Mouse (Mus musculus) forebrain, embryonic 10.5 days (tissue): ENCODE measurements at regions not wholly inside any gene's neighbourhood (a gene's known extent, or its start where the extent isn't known, plus 50 kb on each side); places are given as distances from the start of the nearest gene placed in this dataset.

ENCODE experiments used
- DNase-seq: peaks from one replicate; pipeline ENCODE4 v3.0.0-alpha.2; 2017; ENCODE audit warnings: low spot score; ENCODE audit errors: extremely low spot score
- H3K27ac ChIP-seq: fragments of 300-500 bp; sonication (generic); 2 replicates; pipeline ENCODE4 v1.5.1; 2016; ENCODE audit warnings: mild to moderate bottlenecking
- H3K27me3 ChIP-seq: fragments of 300-500 bp; sonication (generic); 2 replicates; pipeline ENCODE4 v1.6.1; 2016; ENCODE audit warnings: mild to moderate bottlenecking; ENCODE audit not compliant: poor library complexity, severe bottlenecking
- H3K36me3 ChIP-seq: fragments of 300-500 bp; sonication (generic); replicated peaks from 2 replicates; pipeline ENCODE4 v1.6.1; 2016; ENCODE audit warnings: mild to moderate bottlenecking, moderate library complexity
- H3K4me1 ChIP-seq: fragments of 300-500 bp; sonication (generic); 2 replicates; pipeline ENCODE4 v1.6.1; 2016
- H3K4me3 ChIP-seq: fragments of 300-500 bp; sonication (generic); 2 replicates; pipeline ENCODE4 v1.5.1; 2016; ENCODE audit warnings: mild to moderate bottlenecking, moderate library complexity
- H3K9me3 ChIP-seq: fragments of 300-500 bp; sonication (generic); 2 replicates; pipeline ENCODE4 v1.6.1; 2016; ENCODE audit warnings: mild to moderate bottlenecking, moderate library complexity
- WGBS: fragments of 180-500 bp; shearing (Covaris S2); methylation state at CpG from one replicate; pipeline ENCODE4 v1.1.7; 2016; 5-methylcytosine and 5-hydroxymethylcytosine counted together

DNA sequence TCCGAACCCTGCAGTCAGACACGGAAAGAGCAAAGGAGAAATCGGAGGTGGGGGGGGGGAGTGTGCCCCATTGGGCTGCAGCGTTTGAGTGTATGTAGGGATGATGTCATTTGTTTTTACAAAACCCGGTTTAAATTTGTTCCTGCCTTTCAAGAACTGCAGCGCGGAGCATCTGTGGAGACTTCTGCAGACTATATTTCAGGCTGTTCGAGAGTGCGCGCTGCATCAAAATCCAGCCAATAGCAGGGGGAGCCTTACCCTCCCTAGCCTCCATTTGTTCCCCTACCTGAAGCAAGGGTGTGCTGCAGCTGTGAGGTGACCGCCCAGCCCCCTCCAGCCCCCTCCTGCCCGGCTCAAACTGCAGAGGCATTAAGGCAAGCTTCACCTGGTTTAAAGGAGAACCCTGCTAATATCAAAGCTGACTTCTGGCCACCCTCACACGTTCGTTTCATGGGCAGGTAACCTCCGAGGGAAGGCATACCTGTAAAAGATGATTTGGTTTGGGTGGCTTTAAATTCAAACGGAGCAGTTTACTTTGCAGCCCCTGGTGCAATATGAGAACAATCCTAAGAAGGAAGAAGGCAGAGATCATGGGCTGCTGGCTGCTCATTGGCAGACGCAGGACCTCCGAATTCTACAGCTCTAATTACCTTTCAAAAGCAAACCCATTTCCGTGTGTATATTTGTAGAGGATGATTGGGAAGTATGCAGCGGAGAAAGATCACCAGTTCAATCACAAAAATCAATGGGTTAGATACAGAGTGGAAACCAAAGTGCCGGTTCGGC is 193.3 kb upstream of the Klf12 start:
- Histone ChIP-seq H3K27me3 (peaks cover 32% of the 10 kb centered on the region), H3K4me1 (peaks cover 20% of the 10 kb centered on the region), H3K9me3 (no peaks in the 10 kb centered on the region), H3K27ac (peak overlapping the region; percentile 70), H3K36me3 (no peaks in the 10 kb centered on the region), H3K4me3 (peak overlapping the region; percentile 48)
- peak; percentile 30 for DNase-seq
- 12% methylated on average over 22 of the region's 22 CpGs for WGBS

DNA sequence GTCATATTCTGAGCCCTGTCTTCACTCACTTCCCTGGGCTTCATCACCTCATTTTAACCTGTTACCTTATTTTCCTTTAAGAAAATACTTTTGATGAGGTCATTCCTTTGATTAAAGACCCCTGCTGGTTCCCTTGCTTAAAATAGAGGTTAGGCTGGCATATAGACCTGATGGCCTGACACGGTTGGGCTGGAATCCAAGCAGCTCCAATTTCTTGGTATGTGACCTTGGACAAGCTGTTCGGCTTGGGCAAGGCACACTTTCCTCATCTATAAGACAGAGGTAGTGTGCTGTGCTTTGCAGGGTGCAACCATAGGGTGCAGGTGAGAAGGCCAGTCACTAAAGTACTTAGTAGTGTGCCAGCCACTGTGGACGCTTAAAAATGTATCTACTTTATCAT is 183.8 kb upstream of the Klf12 start:
- Histone ChIP-seq H3K36me3 (no peaks in the 10 kb centered on the region), H3K9me3 (no peaks in the 10 kb centered on the region), H3K27me3 (no peaks in the 10 kb centered on the region), H3K4me3 (no peak overlapping the region), H3K27ac (no peak overlapping the region), H3K4me1 (no peaks in the 10 kb centered on the region)
- 89% methylated on average over 3 of the region's 3 CpGs for WGBS
- DNase-seq, result no peak

DNA sequence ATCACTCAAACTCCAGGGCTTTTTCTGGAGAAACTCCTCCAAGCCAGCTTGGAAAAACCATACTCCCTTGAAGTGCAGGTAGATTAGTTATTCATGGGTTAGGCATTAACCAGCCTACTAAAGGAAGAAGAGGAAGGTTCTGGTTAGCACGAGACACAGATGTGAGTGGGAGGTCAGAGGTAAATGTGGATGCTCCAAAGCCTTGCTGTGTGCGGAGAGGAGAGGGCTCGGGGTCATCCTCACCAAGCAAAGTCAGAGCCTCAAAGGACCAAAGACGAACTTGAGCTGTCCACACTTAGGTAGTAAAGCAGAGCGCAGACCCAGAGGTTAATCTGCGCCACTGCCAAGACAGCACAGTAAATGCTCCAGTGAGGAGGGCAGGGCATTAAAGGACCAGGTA is 177.8 kb upstream of the Klf12 start:
- DNase-seq, result no peak
- WGBS, result 86% methylated on average over 6 of the region's 6 CpGs
- Histone ChIP-seq H3K27ac (no peak overlapping the region), H3K4me1 (peaks cover 48% of the 10 kb centered on the region), H3K4me3 (no peak overlapping the region), H3K27me3 (peaks cover 5% of the 10 kb centered on the region; the same call in 1 of the 2 replicates), H3K36me3 (no peaks in the 10 kb centered on the region), H3K9me3 (no peaks in the 10 kb centered on the region)

DNA sequence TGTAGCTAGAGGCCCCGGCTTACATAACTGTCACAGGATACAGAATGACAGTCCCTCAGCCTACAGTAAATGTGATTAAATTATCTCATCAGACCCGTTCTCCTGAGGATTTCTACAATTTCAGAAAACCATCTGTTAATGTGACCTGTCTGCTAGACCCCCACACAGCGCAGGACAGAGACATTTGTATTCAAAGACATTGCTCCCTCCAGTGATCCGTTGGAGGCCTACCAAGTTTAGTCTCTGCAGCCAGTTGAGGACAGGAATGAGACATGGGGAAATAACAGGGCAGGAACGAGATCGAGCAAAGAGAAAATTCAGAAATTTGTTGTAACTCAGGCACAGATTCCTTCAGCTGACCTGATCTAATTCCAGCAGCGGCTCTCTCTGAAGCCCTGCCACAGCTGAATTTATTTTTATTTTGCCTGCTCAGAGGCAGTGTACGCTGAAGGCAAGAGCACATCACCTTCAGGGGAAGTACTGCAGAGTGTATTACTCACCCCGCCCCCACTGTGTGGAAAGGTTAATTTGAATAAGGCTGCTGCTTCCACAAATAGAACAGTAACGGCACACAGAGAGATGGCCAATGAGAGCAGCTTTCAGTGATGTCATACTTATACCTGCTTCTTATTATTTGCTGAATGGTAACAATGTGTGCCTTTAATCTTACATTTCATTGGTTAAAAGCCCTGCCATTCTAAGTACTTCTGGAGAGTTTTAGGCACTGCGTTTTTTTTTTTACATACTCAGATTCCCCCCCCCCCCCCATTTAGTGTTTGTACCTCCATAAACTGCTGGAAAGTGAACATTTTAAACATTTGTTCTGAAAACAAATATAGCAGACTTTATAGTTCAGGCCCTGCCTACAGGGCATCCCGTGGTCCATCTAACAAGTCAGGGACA is 176.9 kb upstream of the Klf12 start:
- Histone ChIP-seq H3K9me3 (no peaks in the 10 kb centered on the region), H3K4me3 (no peak overlapping the region; the same call in 1 of the 2 replicates), H3K4me1 (peaks cover 53% of the 10 kb centered on the region), H3K27ac (peak overlapping the region; percentile 87), H3K27me3 (peaks cover 10% of the 10 kb centered on the region; the same call in 1 of the 2 replicates), H3K36me3 (no peaks in the 10 kb centered on the region)
- DNase-seq, result no peak
- WGBS, result 50% methylated on average over 12 of the region's 12 CpGs

DNA sequence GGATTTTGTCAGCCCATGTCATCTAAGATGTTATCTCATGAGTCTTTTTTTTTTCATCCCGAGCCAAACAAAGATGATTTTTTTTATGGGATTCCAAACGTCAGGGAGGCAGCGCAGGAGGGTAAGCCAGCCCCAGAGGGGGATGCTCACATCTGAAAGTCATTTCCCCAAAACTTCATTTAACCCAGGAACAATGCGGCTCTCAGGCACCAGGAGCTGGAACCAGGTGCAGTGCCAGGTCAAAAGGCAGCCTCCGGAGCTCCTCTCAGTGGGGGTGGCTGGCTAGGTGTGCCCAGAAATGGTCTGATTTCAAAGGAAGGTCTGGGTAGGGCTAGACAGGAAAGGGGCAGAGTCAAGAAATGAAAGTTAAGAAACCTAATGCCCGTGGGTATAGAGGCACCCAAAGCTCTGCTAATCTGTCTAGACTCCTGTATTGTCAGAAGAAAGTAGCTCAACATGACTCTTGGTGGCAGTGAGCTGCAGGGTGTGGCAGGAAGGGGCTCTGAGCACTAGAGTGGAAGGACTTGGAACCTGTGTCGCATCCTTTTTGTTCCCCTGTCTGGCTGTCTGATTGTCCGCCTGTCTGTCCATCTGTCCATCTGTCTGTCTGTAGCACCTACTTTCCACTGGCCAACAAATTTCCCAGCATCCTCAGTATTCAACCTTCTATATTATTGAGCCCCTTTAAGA is 175.3 kb upstream of the Klf12 start:
- 20% methylated on average over 8 of the region's 8 CpGs for WGBS
- H3K4me3 ChIP-seq, result peak overlapping the region; percentile 39
- DNase-seq, result peak; percentile 43

DNA sequence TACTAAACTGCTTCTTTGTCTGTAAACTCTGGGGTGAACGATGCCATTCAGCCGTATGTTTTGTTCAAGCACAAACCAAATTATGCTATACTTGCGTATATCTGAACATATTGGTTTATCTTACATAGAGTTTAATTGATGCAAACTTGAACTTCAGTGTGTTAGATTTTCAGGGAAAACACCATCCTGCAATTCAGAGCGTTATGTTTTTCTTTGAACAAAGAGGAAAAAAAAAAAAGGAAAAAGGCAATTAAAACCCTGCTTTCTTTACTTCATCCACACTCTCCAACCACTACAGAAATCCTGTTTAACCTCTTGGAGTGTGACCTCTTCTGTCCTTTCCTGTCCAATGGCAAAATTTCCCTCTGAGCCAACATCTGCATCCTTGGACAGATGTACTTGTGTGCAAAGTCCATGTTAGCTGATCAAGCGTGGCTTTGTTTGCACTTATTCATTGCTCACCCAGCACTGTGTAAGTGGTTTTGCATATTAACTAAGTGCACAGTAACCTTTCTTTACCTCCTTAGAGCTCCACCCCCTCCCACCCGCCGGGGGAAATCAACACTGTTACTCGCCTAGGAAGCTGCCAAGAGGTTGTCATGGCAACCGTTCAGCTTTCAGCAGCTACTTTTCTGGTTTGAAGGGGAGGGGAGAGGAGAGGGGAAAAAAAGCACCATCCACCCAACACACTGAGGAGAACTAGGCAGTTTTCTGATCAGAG is 174.4 kb upstream of the Klf12 start:
- Histone ChIP-seq H3K4me3 (peak overlapping the region; percentile 39), H3K9me3 (no peaks in the 10 kb centered on the region), H3K27me3 (peaks cover 10% of the 10 kb centered on the region; the same call in 1 of the 2 replicates), H3K4me1 (peaks cover 62% of the 10 kb centered on the region), H3K36me3 (no peaks in the 10 kb centered on the region), H3K27ac (peak overlapping the region; percentile 87)
- WGBS, result 13% methylated on average over 9 of the region's 9 CpGs
- peak; percentile 87 for DNase-seq

More for the DNA sequence above, 175.3 kb upstream of the Klf12 start:
- H3K27ac ChIP-seq, result peak overlapping the region; percentile 87
- H3K9me3 ChIP-seq, result no peaks in the 10 kb centered on the region
- peaks cover 10% of the 10 kb centered on the region; the same call in 1 of the 2 replicates for H3K27me3 ChIP-seq
- H3K4me1 ChIP-seq, result peaks cover 62% of the 10 kb centered on the region
- no peaks in the 10 kb centered on the region for H3K36me3 ChIP-seq

DNA sequence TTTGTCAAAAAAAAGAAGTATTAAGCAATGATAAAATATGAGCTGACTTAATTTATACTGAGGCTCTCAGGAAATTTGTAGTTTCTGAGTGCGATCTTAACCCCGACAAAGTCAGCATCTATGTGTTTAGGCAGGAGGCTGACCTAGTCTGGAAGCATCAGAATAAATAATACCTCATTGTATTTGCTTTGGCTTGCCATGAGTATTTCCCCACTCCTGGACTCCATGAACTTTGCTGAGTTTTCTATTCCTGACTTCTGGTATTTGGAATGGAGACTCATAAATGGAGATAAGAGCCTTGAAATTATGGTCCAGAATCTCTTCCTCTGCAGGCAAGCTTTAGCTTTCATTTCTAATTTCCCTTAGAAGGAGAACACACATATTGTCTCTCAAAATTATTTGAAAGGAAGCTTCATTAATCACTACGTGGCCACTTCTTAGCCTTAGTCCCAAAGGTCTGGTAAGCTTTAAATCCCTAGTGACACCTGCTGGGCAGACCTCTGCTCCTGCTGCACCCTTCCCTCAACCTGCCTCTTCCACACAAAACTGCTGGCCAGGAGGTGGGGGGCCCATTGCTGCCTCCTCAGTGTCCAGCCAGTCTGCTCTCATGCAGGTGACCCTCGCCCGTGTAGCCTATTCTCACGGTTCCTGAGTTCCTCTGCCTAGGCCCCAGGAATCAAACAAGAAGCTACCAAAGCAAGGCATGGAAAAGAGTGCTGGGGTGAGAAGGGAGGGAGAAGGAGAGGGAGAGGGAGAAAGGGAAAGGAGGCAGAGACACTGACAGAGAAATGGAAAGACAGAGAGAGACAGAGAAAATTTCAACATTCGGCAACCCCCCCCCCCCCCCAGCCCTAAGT is 173.6 kb upstream of the Klf12 start:
- Histone ChIP-seq H3K9me3 (no peaks in the 10 kb centered on the region), H3K4me3 (no peak overlapping the region; the same call in 1 of the 2 replicates), H3K27me3 (peaks cover 10% of the 10 kb centered on the region; the same call in 1 of the 2 replicates), H3K27ac (peak overlapping the region; percentile 87), H3K4me1 (peaks cover 62% of the 10 kb centered on the region), H3K36me3 (no peaks in the 10 kb centered on the region)
- peak; percentile 41 for DNase-seq
- WGBS, result 33% methylated on average over 7 of the region's 7 CpGs

DNA sequence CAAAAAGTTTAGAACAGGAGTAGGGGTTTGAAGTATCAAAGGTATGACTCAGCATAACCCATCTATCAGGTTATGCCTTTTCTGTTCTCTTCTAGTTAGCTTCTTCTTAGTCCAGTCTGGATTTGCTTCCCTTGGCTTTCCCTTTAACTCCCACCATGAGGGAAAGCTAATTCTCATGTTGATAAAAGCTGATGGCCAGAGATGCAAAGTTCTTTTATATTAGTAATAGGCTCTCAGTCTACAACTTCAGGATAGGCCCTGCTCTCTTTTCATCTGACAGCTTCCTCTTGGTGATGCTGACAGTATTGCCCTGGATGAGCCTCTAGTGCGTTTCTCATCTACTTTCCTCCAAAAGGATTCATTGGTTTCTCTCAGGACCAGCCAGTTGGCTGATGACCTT is 161.7 kb upstream of the Klf12 start:
- WGBS, result 87% methylated on average over 1 of the region's 1 CpGs
- no peak for DNase-seq
- H3K9me3 ChIP-seq, result no peaks in the 10 kb centered on the region
- H3K27ac ChIP-seq, result no peak overlapping the region
- H3K36me3 ChIP-seq, result no peaks in the 10 kb centered on the region
- no peak overlapping the region for H3K4me3 ChIP-seq
- no peaks in the 10 kb centered on the region for H3K4me1 ChIP-seq
- H3K27me3 ChIP-seq, result 0 out of 2 replicates have a peak, but pooled peaks cover 5% of the 10 kb centered on the region

DNA sequence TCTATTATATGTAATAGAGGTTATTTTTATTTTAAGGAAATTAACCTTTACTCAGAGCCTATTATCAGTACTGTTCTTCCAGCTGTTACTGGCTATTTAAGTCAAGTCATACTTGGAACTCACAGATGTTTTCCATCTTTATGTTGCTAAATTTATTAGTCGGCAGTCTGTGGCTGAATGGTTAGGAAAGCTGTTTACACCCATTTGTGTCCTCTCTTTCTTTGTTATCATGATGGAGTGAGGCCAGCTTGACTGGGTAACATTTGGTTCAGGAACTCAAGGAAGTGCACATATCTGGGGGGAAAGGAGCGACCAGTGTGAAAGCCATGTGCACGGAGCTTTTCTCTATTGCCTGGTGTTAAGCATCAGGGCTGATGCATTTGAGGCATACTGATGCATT is 160.4 kb upstream of the Klf12 start:
- Histone ChIP-seq H3K36me3 (no peaks in the 10 kb centered on the region), H3K27ac (no peak overlapping the region), H3K4me3 (no peak overlapping the region), H3K27me3 (0 out of 2 replicates have a peak, but pooled peaks cover 5% of the 10 kb centered on the region), H3K4me1 (no peaks in the 10 kb centered on the region), H3K9me3 (no peaks in the 10 kb centered on the region)
- WGBS, result 84% methylated on average over 3 of the region's 3 CpGs
- DNase-seq, result no peak

DNA sequence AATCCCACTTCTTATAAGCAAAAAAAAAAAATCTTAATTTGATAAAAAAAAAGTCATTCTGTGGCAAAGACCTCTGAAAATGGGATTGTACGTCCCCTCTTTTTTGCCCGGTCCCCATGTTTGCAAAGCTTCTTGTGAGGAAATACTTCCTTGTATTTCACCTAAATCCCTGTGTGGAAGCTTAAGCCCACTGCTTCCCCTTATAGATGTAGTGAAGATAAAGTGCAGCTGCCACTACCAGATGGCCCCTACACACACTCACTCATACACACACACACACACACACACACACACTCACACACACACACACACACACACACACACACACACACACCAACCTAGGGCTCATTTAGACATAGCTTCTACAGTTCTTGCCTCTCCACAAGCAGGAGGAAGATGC is 159.6 kb upstream of the Klf12 start:
- H3K9me3 ChIP-seq, result no peaks in the 10 kb centered on the region
- no peak overlapping the region for H3K27ac ChIP-seq
- no peak for DNase-seq
- WGBS, result 85% methylated on average over 2 of the region's 2 CpGs
- no peaks in the 10 kb centered on the region for H3K36me3 ChIP-seq
- no peak overlapping the region for H3K4me3 ChIP-seq
- H3K4me1 ChIP-seq, result no peaks in the 10 kb centered on the region
- H3K27me3 ChIP-seq, result 0 out of 2 replicates have a peak, but pooled peaks cover 5% of the 10 kb centered on the region

DNA sequence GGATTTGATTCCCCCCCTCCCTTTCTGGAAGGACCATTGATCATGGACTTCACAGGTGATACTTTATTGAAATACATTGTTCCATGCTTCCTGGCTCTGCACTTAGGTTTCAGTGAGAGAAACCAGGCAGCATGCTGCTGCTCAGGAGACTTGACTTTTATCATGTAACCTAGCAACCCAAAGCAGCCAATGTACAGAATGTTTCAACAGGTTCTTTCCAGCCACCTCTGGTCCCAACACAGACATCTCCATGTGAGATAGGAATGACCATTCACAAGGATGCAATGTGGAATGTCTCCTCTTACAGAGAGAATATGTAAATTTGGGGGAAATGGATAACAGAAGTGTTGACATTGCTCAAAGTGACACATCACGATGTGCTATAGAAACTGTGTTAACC is 153.1 kb upstream of the Klf12 start:
- no peak overlapping the region for H3K4me3 ChIP-seq
- no peak for DNase-seq
- H3K27me3 ChIP-seq, result no peaks in the 10 kb centered on the region
- H3K4me1 ChIP-seq, result no peaks in the 10 kb centered on the region
- no peaks in the 10 kb centered on the region for H3K36me3 ChIP-seq
- 93% methylated on average over 1 of the region's 1 CpGs for WGBS
- H3K9me3 ChIP-seq, result no peaks in the 10 kb centered on the region
- no peak overlapping the region for H3K27ac ChIP-seq
